Mouse (Mus musculus): Measurements from ENCODE around the gene 9430015G10Rik. TPM values are rescaled to one million over a fixed set of nuclear protein-coding genes. Genes with fewer than 3 reads are reported as not detected.
A peak's percentile ranks its signal among the peaks of the same experiment; 100 is the strongest.

Gene 9430015G10Rik
- 10 to 100 TPM in 23 of 26 experiments, 1 to 10 TPM in 3; 7.7 to 54.9 (median 30.5) TPM for total RNA-seq (2018; cell fraction: chromatin; rRNA removed)
- total RNA-seq (2018; cell fraction: cytosol; rRNA removed), result 1 to 10 TPM; 1.8 to 6.8 (median 3.8) TPM
- total RNA-seq (2018; cell fraction: nucleus; rRNA removed), result 10 to 100 TPM in 21 of 26 experiments, 1 to 10 TPM in 5; 5.4 to 66.4 (median 19.7) TPM
- 3.9 to 7.6 TPM (median 5.1 TPM) in 3 replicates for polyA plus RNA-seq (2018)

GRCm38 (mm10) chr4:156109570-156110331 is at the start of gene 9430015G10Rik:
TSS of gene 9430015G10Rik (plus strand) at chr4:156109982.
- Histone ChIP-seq H3K36me3 (ENCODE audit: inconsistent target) (no peaks in the 10 kb centered on the region), H3K4me3 (ENCODE audit: inconsistent target) (peak within 1 kb of the TSS; percentile 85), H3K27ac (peak within 1 kb of the TSS; percentile 79), H3K79me2 (ENCODE audit: inconsistent target) (peaks cover 17% of the 10 kb centered on the region; the same call in 1 of the 2 replicates)
- under 1% methylated on average over 53 of the region's 60 CpGs for WGBS (ENCODE audit: missing documents)

- no peak overlapping the region for H3K4me3 ChIP-seq (ENCODE audit: inconsistent target)
- WGBS (ENCODE audit: missing documents), result 86% methylated on average over 4 of the region's 4 CpGs
- no peaks in the 10 kb centered on the region for H3K36me3 ChIP-seq (ENCODE audit: inconsistent target)
- H3K79me2 ChIP-seq (ENCODE audit: inconsistent target), result no peaks in the 10 kb centered on the region
- H3K27ac ChIP-seq, result no peak overlapping the region
Observed at GRCm38 (mm10) chr4:156063861-156064509, 45.8 kb upstream of the 9430015G10Rik start.

- 90% methylated on average over 8 of the region's 9 CpGs for WGBS (ENCODE audit: missing documents)
- H3K79me2 ChIP-seq (ENCODE audit: inconsistent target), result no peaks in the 10 kb centered on the region
- no peak overlapping the region for H3K27ac ChIP-seq
- H3K4me3 ChIP-seq (ENCODE audit: inconsistent target), result no peak overlapping the region
- H3K36me3 ChIP-seq (ENCODE audit: inconsistent target), result no peaks in the 10 kb centered on the region
Observed at GRCm38 (mm10) chr4:156064510-156064897, 45.3 kb upstream of the 9430015G10Rik start.

- H3K79me2 ChIP-seq (ENCODE audit: inconsistent target), result no peaks in the 10 kb centered on the region
- no peak overlapping the region for H3K4me3 ChIP-seq (ENCODE audit: inconsistent target)
- no peaks in the 10 kb centered on the region for H3K36me3 ChIP-seq (ENCODE audit: inconsistent target)
- 93% methylated on average over 10 of the region's 10 CpGs for WGBS (ENCODE audit: missing documents)
- no peak overlapping the region for H3K27ac ChIP-seq
Observed at GRCm38 (mm10) chr4:156065156-156065894, 44.5 kb upstream of the 9430015G10Rik start.

- WGBS (ENCODE audit: missing documents), result 73% methylated on average over 5 of the region's 5 CpGs
- Histone ChIP-seq H3K4me3 (ENCODE audit: inconsistent target) (no peak overlapping the region), H3K79me2 (ENCODE audit: inconsistent target) (no peaks in the 10 kb centered on the region), H3K36me3 (ENCODE audit: inconsistent target) (no peaks in the 10 kb centered on the region), H3K27ac (no peak overlapping the region)
Observed at GRCm38 (mm10) chr4:156067256-156067949, 42.4 kb upstream of the 9430015G10Rik start.

- WGBS (ENCODE audit: missing documents), result no CpG with 5 or more reads among the region's 8 CpGs
- Histone ChIP-seq H3K36me3 (ENCODE audit: inconsistent target) (no peaks in the 10 kb centered on the region), H3K79me2 (ENCODE audit: inconsistent target) (no peaks in the 10 kb centered on the region), H3K4me3 (ENCODE audit: inconsistent target) (no peak overlapping the region), H3K27ac (no peak overlapping the region)
Observed at GRCm38 (mm10) chr4:156069701-156070100, 40.1 kb upstream of the 9430015G10Rik start.

- H3K36me3 ChIP-seq (ENCODE audit: inconsistent target), result no peaks in the 10 kb centered on the region
- H3K4me3 ChIP-seq (ENCODE audit: inconsistent target), result no peak overlapping the region
- no peak overlapping the region for H3K27ac ChIP-seq
- WGBS (ENCODE audit: missing documents), result 53% methylated on average over 6 of the region's 6 CpGs
- no peaks in the 10 kb centered on the region for H3K79me2 ChIP-seq (ENCODE audit: inconsistent target)
Observed at GRCm38 (mm10) chr4:156070276-156070675, 39.5 kb upstream of the 9430015G10Rik start.

- WGBS (ENCODE audit: missing documents), result 94% methylated on average over 2 of the region's 2 CpGs
- no peak overlapping the region for H3K27ac ChIP-seq
- H3K79me2 ChIP-seq (ENCODE audit: inconsistent target), result no peaks in the 10 kb centered on the region
- no peaks in the 10 kb centered on the region for H3K36me3 ChIP-seq (ENCODE audit: inconsistent target)
- H3K4me3 ChIP-seq (ENCODE audit: inconsistent target), result no peak overlapping the region
Observed at GRCm38 (mm10) chr4:156070716-156071115, 39.1 kb upstream of the 9430015G10Rik start.

- Histone ChIP-seq H3K27ac (no peak overlapping the region), H3K4me3 (ENCODE audit: inconsistent target) (peak overlapping the region; percentile 16; the same call in 1 of the 2 replicates), H3K79me2 (ENCODE audit: inconsistent target) (no peaks in the 10 kb centered on the region), H3K36me3 (ENCODE audit: inconsistent target) (no peaks in the 10 kb centered on the region)
- WGBS (ENCODE audit: missing documents), result 13% methylated on average over 8 of the region's 8 CpGs
Observed at GRCm38 (mm10) chr4:156076911-156077382, 32.8 kb upstream of the 9430015G10Rik start.

- 5% methylated on average over 58 of the region's 58 CpGs for WGBS (ENCODE audit: missing documents)
- no peak overlapping the region for H3K27ac ChIP-seq
- no peaks in the 10 kb centered on the region for H3K79me2 ChIP-seq (ENCODE audit: inconsistent target)
- no peaks in the 10 kb centered on the region for H3K36me3 ChIP-seq (ENCODE audit: inconsistent target)
- H3K4me3 ChIP-seq (ENCODE audit: inconsistent target), result peak overlapping the region; percentile 16; the same call in 1 of the 2 replicates
Observed at GRCm38 (mm10) chr4:156077499-156078301, 32.1 kb upstream of the 9430015G10Rik start.

GRCm38 (mm10) chr4:156082621-156083234 is 27.1 kb upstream of the 9430015G10Rik start:
- Histone ChIP-seq H3K79me2 (ENCODE audit: inconsistent target) (no peaks in the 10 kb centered on the region), H3K27ac (no peak overlapping the region), H3K4me3 (ENCODE audit: inconsistent target) (no peak overlapping the region), H3K36me3 (ENCODE audit: inconsistent target) (no peaks in the 10 kb centered on the region)
- WGBS (ENCODE audit: missing documents), result 54% methylated on average over 4 of the region's 4 CpGs

GRCm38 (mm10) chr4:156083348-156083747 is 26.4 kb upstream of the 9430015G10Rik start:
- H3K4me3 ChIP-seq (ENCODE audit: inconsistent target), result no peak overlapping the region
- 92% methylated on average over 5 of the region's 5 CpGs for WGBS (ENCODE audit: missing documents)
- no peaks in the 10 kb centered on the region for H3K36me3 ChIP-seq (ENCODE audit: inconsistent target)
- H3K79me2 ChIP-seq (ENCODE audit: inconsistent target), result no peaks in the 10 kb centered on the region
- H3K27ac ChIP-seq, result no peak overlapping the region

Measured in macrophage (primary cell).